Mouse (Mus musculus) 3134 (cell line): ENCODE results near the gene Olfr1477.
"Not testable (repeated sequence)": the region's sequence is repeated elsewhere in the genome, so short reads cannot be mapped to it uniquely, and the experiment has no call there.

Source experiments
- DNase-seq: peaks from one replicate; pipeline ENCODE4 v3.0.0-alpha.2; 2011; ENCODE audit warnings: low spot score; ENCODE audit not compliant: insufficient read length; ENCODE audit errors: extremely low read depth

Gene Olfr1477

DNA sequence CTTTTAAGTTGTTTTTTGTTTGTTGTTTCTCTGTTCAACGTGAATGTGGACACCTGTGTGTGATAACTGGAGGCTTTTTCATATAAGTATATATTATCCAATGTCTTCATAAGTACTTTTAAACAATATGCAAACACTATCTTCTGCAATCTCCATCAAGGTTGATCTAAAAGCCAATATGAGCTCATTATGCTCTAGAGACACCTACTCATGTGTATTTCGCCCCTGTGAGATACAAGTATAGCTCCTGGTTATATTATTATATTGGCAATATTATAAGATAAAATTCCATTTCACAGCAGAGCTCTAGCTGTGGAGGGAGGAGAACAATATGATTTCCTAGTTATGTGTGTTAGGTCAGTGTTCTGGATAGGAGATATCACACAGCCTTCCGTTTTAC, at the start of gene Olfr1477:
Olfr1477 (plus strand) TSS at position 301 of the 400 bp plus-strand sequence.
- DNase-seq: no peak

DNA sequence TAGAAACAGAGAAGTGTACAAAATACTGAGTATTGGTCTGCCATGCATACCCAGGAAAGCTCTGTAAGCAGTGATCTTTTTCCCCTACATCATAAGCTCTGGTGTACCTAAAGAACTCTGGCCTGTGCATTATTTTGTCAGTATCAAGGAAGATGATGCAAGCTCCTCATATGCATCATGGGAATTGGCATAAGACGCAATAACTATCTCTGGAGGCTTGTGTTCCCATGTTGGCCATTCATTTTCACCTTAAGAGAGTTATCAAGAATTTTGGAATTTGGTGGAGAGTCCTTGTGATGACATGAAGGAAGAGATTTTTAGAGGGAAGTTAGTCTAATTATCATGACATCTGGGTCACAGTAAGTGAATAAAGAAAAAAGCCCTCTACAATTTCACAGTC, 44.4 kb upstream of the Olfr1477 start, which contains the start of gene Olfr1472:
Olfr1472 (minus strand) TSS at position 101 of the 400 bp plus-strand sequence.
- DNase-seq: no peak

DNA sequence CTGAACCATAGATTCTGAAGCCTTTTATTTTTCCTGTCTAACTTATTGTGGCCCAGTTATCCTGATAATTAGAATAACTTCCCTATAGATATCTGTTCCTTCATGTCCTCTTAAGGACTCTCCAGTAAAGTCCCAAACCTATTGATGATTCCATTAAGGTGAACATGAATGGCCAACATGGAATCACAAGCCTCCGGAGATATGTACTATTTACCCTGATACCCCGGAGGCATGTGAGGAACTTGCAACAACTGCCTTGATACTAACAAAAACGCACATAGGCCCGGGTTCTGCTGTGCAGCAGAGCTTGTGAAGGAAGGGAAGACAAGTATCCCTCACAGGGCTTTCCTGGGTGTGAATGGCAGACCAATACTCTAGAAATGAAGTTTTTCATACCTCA, 31.1 kb upstream of the Olfr1477 start, which contains the start of gene Olfr1474:
Olfr1474 (plus strand) TSS at position 301 of the 400 bp plus-strand sequence.
- not testable (repeated sequence) for DNase-seq

DNA sequence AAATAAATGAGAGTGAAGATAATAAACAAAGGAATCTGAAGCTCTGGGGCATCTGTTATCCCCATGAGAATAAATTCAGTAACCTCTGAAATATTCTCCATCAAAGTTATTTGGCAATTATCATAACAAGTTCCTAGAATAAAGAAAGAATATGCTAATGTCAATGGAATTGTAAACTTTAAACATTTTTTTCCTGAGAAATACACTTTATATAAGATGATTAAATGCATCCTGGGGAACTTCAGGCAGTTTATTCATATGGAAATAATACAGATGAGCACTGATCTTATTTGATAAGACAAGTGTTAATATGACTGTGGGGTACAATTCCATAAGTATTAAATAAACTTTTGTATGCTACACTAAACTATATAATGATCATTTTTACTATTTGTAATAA, 20.2 kb upstream of the Olfr1477 start, which contains the start of gene Olfr1475:
Olfr1475 (minus strand) TSS at position 101 of the 400 bp plus-strand sequence.
- no peak for DNase-seq

DNA sequence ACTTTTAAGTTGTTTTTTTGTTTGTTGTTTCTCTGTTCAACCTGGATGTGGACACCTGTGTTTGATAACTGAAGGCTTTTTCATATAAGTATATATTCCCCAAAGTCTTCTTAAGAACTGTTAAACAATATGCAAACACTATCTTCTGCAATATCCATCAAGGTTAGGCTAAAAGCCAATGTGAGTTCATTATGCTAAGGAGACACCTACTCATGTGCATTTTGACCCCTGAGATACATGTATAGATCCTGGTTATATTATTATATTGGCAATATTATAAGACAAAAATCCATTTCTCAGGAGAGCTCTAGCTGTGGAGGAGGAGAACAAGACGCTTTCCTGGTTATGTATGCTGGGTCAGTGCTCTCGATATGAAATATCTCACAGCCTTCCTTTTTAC, 27.3 kb downstream of the Olfr1477 start, which contains the start of gene Olfr1480:
Olfr1480 (plus strand) TSS at position 301 of the 400 bp plus-strand sequence.
- DNase-seq: no peak
